Mouse (Mus musculus): ENCODE data around the gene Chic1.

Gene Chic1

DNA sequence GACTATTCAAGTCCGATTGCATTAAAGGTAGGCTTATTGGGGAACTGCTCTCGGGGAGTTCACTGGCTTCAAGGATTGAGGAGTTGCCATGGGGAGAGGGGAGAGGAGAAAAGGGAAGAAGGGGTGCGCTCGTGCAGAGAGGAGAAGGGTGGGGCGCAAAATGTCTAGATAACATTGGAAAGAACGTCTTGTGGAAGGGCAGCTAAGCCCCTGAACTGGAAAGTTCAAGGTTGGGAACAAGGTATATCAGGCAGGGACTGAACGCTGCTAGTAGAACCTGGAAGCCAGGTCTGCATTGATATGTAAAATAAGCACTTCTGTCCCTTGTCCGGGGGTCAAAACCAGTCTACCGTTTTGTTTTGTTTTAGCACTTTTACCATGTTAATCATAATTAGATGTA lies 81.7 kb downstream of the Chic1 start:
- DNase-seq: no peak

- DNase-seq: peak; percentile 70
Observed at GRCm38 (mm10) chrX:103440803-103441202, 84.5 kb downstream of the Chic1 start.

DNA sequence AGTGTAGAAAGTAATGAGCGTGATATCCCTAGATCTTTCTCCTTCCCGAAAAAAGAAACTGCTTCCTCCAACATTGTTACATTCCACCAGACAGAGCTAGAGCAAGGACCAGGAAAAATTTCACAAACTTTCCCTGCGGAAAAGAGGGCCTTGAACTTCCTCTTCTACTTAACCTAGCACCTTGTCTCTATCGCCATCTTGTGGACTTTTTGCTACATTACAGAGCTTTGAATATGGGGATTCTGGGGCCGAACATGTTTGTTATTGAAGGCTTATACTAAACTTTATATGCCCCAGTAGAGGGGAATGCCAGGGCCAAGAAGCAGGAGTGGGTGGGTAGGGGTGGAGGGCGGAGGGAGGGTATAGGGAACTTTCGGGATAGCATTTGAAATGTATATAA lies 87.5 kb downstream of the Chic1 start:
- DNase-seq: peak; percentile 62
